Mouse (Mus musculus) urinary bladder, adult 18-20 months (tissue): ENCODE measurements around the gene Top3b.
"Not testable (repeated sequence)": the region's sequence is repeated elsewhere in the genome, so short reads cannot be mapped to it uniquely, and the experiment has no call there.

Source experiments
- DNase-seq, 2 experiments: peaks; one replicate each; pipeline ENCODE4 v3.0.0; 2022; ENCODE audit warnings: low spot score in 2 of 2, mixed read lengths in 2 of 2

The Top3b gene

GRCm38 (mm10) chr16:16897056-16897584 lies 26.6 kb downstream of the Top3b start:
- no peak for DNase-seq

GRCm38 (mm10) chr16:16902329-16902728 lies 31.8 kb downstream of the Top3b start:
- DNase-seq = no peak

- no peak for DNase-seq
These were observed 32.7 kb downstream of the Top3b start for GRCm38 (mm10) chr16:16903188-16903587.

GRCm38 (mm10) chr16:16907799-16908198 lies 37.3 kb downstream of the Top3b start:
- DNase-seq = no peak

GRCm38 (mm10) chr16:16911641-16912597 lies 41.4 kb downstream of the Top3b start:
- peak; percentile 73 to 85 for DNase-seq

- no peak for DNase-seq
These were observed 42.9 kb downstream of the Top3b start for GRCm38 (mm10) chr16:16913440-16913839.

GRCm38 (mm10) chr16:16918441-16919117 lies 48.0 kb downstream of the Top3b start:
- DNase-seq = no peak

- DNase-seq = peak in 1 of 2 experiments; percentile 33
These were observed 50.5 kb downstream of the Top3b start for GRCm38 (mm10) chr16:16921021-16921435.

GRCm38 (mm10) chr16:16924481-16924880 lies 53.9 kb downstream of the Top3b start:
- no peak for DNase-seq

- DNase-seq = no peak
These were observed 56.0 kb downstream of the Top3b start for GRCm38 (mm10) chr16:16926536-16926935.

GRCm38 (mm10) chr16:16928908-16929307 lies 58.4 kb downstream of the Top3b start:
- not testable (repeated sequence) for DNase-seq

GRCm38 (mm10) chr16:16930326-16930725 lies 59.8 kb downstream of the Top3b start:
- DNase-seq = no peak

- DNase-seq = no peak
These were observed 60.3 kb downstream of the Top3b start for GRCm38 (mm10) chr16:16930810-16931296.

- DNase-seq = no peak
These were observed 69.0 kb downstream of the Top3b start for GRCm38 (mm10) chr16:16939543-16939942.

- DNase-seq = no peak
These were observed 70.5 kb downstream of the Top3b start for GRCm38 (mm10) chr16:16941078-16941477.
